Mouse (Mus musculus) hindbrain, embryonic 12.5 days (tissue): ENCODE results near the gene Fam241a. TPM values are rescaled to one million over a fixed set of nuclear protein-coding genes. Genes with fewer than 3 reads are reported as not detected.

Experiments
- ATAC-seq: fragments of 200-750 bp; cut with Nextera tagmentation; 2 replicates; pipeline ENCODE4 v1.8.0; 2017; ENCODE audit warnings: moderate TSS enrichment; ENCODE audit not compliant: low FRiP score
- H3K27ac ChIP-seq: fragments of 300-500 bp; sonication (generic); 2 replicates; pipeline ENCODE4 v1.5.1; 2016; ENCODE audit warnings: mild to moderate bottlenecking
- H3K27me3 ChIP-seq: fragments of 300-500 bp; sonication (generic); 2 replicates; pipeline ENCODE4 v1.6.1; 2016; ENCODE audit warnings: mild to moderate bottlenecking
- H3K36me3 ChIP-seq: fragments of 300-500 bp; sonication (generic); 2 replicates; pipeline ENCODE4 v1.6.1; 2016; ENCODE audit warnings: mild to moderate bottlenecking
- H3K4me1 ChIP-seq: fragments of 300-500 bp; sonication (generic); 2 replicates; pipeline ENCODE4 v1.6.1; 2016
- H3K4me2 ChIP-seq: fragments of 300-500 bp; sonication (generic); replicated peaks from 2 replicates; pipeline ENCODE4 v1.6.1; 2016; ENCODE audit warnings: mild to moderate bottlenecking
- H3K4me3 ChIP-seq: fragments of 300-500 bp; sonication (generic); 2 replicates; pipeline ENCODE4 v1.5.1; 2016; ENCODE audit warnings: mild to moderate bottlenecking
- H3K9ac ChIP-seq: fragments of 300-500 bp; sonication (generic); 2 replicates; pipeline ENCODE4 v1.6.1; 2016; ENCODE audit warnings: mild to moderate bottlenecking, moderate library complexity
- H3K9me3 ChIP-seq: fragments of 300-500 bp; sonication (generic); replicated peaks from 2 replicates; pipeline ENCODE4 v1.6.1; 2016; ENCODE audit warnings: mild to moderate bottlenecking
- WGBS: fragments of 180-500 bp; shearing (Covaris S2); methylation state at CpG from one replicate; pipeline ENCODE4 v1.1.7; 2016; 5-methylcytosine and 5-hydroxymethylcytosine counted together
- polyA plus RNA-seq: library from polyadenylated mRNA; unstranded; fragments of >200 nt; fragmentation: Nextera tagmentation; extraction: Ambion mirVana; gene quantifications from 2 replicates; pipeline ENCODE4 v1.2.1, GENCODE M21; 2016

Gene Fam241a
- polyA plus RNA-seq = 12.0 and 12.7 TPM in 2 replicates

DNA sequence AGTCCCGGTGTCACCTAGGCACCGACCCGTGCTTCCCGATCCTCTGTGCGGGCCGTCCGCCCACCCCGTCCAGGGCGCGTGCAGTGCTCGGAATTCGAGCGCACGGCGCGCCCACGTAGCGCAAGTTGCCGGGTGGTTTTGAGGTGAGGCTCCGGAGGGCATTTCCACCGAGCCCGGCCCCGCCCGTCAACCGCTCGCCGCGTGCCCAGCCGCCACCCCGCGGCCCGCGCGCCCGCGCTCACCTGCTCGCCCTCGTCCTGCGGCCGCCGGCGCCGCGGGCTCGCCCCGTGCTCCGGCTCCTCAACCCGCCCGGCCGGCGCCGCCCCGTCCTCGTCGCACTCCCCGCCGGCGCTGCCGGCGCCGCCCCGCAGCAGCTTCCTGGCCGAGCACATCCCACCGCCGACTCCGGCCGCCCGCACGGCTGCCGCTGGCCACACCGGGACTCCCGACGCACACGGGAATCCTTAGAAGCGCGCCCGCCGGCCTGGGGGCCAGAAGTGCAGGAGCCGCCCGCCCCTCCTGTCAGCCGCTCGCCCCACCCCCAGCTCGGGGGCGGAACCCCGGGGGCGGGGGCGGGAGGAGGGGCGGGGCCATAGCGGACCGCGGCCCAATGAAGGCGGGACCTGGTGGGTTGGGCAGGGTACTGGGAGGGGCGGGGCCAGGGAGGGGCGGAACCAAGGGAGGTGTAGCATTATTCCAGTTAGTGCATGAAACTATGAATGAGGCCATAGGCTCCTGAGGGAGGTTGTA lies at the start of gene Fam241a:
Fam241a (minus strand) TSS at position 533 of the 750 bp plus-strand sequence.
- Histone ChIP-seq H3K4me3 (peak within 1 kb of the TSS; percentile 79), H3K4me1 (no peaks in the 10 kb centered on the region), H3K9me3 (no peaks in the 10 kb centered on the region), H3K36me3 (no peaks in the 10 kb centered on the region), H3K4me2 (peak within 1 kb of the TSS; percentile 75), H3K9ac (peak within 1 kb of the TSS; percentile 75), H3K27ac (peak within 1 kb of the TSS; percentile 66), H3K27me3 (peaks cover 14% of the 10 kb centered on the region)
- under 1% methylated on average over 88 of the region's 94 CpGs for WGBS
- ATAC-seq = peak; percentile 97

DNA sequence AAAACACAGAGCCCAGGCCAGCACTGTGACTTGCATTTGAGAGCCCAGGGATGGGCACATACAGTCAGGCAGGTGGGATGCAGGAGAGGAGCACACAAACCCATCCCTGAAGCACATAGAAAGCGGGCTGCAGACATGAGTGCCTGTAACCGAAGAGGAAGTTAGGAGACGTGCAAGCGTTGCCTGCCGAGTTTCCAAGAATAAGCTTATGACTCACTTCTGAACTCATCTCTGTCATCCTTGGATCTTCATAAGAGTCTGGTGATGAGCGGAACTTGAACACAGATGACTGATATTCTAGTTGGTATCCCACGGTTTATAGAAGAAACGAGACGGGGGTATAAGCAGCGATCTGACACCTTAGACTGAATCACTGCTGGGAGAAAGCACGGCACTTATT lies 36.3 kb upstream of the Fam241a start:
- H3K27me3 ChIP-seq = no peaks in the 10 kb centered on the region
- ATAC-seq = no peak
- no peak overlapping the region for H3K9ac ChIP-seq
- no peak overlapping the region for H3K27ac ChIP-seq
- 0 out of 2 replicates have a peak, but pooled peaks cover 3% of the 10 kb centered on the region for H3K9me3 ChIP-seq
- no peak overlapping the region for H3K4me3 ChIP-seq
- H3K36me3 ChIP-seq = no peaks in the 10 kb centered on the region
- WGBS = 92% methylated on average over 11 of the region's 11 CpGs
- H3K4me1 ChIP-seq = no peaks in the 10 kb centered on the region
- no peak overlapping the region for H3K4me2 ChIP-seq

DNA sequence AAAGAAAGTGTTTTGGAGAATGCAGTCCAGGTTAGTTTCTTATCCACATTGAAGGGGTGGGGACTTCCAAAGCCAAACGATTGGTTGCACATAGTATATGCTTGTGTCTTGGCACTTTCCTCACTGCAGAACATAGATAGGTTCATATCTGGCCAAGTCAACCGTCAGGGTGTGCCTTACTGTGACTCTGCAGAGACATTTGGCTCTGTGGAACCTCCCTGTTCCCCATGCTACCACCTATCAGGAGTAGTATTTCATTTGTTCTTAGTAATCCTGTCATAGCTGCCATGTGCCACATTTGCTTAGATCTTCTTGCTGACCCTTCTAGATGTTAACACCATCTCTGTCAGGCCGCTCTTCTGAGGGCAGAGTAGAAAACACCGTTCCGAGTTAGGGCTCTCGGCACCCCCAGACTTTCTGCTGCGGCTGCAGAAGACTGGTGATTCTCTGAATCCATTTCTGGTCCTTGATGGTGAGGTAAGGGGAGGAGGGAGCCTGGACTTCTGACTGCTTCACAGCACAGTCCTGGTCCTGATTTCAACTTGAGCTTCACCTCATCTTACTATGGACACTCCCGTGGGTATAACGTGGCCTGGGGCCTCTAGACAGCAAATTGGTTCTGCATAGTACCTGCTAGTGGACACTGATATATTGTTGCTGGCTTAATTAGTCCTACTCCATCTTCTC lies 34.3 kb upstream of the Fam241a start:
- Histone ChIP-seq H3K36me3 (no peaks in the 10 kb centered on the region), H3K27ac (no peak overlapping the region), H3K4me3 (no peak overlapping the region), H3K4me2 (no peak overlapping the region), H3K9ac (no peak overlapping the region), H3K9me3 (no peaks in the 10 kb centered on the region), H3K27me3 (no peaks in the 10 kb centered on the region), H3K4me1 (no peaks in the 10 kb centered on the region)
- ATAC-seq = no peak
- WGBS = 86% methylated on average over 9 of the region's 9 CpGs

DNA sequence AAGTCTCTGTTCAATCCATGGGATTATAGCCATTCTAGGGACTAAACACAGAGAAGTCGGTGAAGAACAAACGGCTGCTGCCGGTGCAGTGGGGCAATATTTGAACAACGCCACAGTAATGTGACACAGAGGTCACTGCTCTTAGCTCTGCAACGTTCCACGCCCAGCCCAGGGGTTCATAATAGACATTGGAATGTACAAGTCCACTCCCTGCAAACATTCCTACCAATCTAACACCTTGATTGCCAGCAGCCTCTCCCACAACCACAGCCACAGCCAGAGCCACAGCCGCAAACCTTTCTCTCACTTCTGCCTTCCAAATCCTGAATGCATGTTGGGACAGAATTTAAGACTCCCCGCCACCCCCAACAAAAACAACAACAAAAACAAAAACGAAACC lies 33.8 kb upstream of the Fam241a start:
- Histone ChIP-seq H3K27ac (no peak overlapping the region), H3K9ac (no peak overlapping the region), H3K9me3 (no peaks in the 10 kb centered on the region), H3K4me3 (no peak overlapping the region), H3K4me2 (no peak overlapping the region), H3K27me3 (no peaks in the 10 kb centered on the region), H3K4me1 (no peaks in the 10 kb centered on the region), H3K36me3 (no peaks in the 10 kb centered on the region)
- ATAC-seq = no peak
- 75% methylated on average over 9 of the region's 9 CpGs for WGBS

DNA sequence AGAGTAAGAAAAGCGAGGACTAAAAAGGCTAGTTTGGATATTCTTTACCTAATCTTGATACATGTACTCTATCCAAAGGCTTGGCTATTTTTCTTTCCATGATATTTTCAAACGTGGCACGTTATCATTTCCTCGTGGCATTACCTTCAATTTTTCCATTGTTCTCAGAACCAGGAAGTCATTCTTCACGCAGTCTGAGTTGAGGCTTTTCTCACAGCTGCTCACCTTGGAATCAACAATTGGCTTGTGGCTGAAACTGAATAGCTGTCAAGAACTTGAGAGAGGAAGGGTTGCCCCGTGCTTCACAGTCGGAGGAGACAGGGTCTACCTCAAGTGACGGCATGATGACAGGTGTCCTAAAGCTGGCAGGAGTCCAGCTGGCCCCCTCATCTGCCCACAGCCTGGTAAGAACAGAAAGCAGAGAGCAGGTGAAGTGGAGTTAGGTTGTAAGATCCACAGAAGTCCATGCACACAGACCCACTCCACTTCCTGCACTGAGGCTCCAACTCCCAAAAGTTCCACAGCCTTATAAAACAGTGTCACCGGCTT lies 30.6 kb upstream of the Fam241a start:
- H3K4me1 ChIP-seq = no peaks in the 10 kb centered on the region
- no peaks in the 10 kb centered on the region for H3K9me3 ChIP-seq
- no peaks in the 10 kb centered on the region for H3K27me3 ChIP-seq
- no peak overlapping the region for H3K9ac ChIP-seq
- 71% methylated on average over 9 of the region's 9 CpGs for WGBS
- ATAC-seq = no peak
- H3K4me2 ChIP-seq = no peak overlapping the region
- no peak overlapping the region for H3K27ac ChIP-seq
- H3K4me3 ChIP-seq = no peak overlapping the region
- no peaks in the 10 kb centered on the region for H3K36me3 ChIP-seq

DNA sequence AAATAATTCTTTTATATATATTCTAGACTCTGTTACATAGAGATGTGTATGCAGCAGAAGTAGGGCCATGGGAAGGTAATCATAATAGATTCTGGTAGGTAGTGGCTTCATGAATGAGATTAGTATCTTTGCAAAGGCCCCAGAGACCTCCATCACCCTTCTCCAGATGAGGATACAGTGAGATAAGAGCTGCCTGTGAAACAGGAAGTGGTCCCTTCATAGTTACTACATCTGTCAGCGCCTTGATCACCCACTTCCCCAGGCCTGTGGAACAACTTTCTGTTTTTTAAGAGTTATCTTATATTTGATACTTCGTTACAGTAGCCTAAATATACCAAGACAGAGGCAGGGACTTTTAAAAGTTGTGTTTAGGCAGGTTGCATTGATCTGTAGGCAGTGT lies 28.3 kb upstream of the Fam241a start:
- 80% methylated on average over 2 of the region's 2 CpGs for WGBS

DNA sequence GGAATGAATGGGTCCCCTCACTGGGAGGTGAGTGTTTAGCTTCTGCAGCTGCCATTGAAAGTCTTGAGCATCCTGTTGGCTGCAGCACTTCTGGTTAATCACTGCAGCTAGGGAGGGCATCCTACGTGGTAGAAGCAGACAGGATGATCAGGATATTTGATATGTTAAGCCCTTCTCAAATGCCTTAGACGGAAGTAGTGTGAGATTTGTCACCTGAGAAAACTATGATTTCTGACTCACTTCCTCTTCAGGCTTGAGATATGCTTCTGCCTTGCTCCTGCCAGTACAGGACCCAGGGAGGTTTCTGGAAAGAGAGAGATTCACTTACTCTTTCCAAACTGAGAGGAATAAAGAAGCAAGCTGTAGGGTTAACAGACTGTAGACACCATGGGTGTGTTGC lies 27.1 kb upstream of the Fam241a start:
- Histone ChIP-seq H3K9me3 (no peaks in the 10 kb centered on the region), H3K4me1 (no peaks in the 10 kb centered on the region), H3K27me3 (no peaks in the 10 kb centered on the region), H3K9ac (no peak overlapping the region), H3K4me3 (no peak overlapping the region), H3K4me2 (no peak overlapping the region), H3K27ac (no peak overlapping the region), H3K36me3 (no peaks in the 10 kb centered on the region)
- no peak for ATAC-seq
- WGBS = 75% methylated on average over 2 of the region's 2 CpGs

More for the DNA sequence above, 28.3 kb upstream of the Fam241a start:
- H3K4me1 ChIP-seq = no peaks in the 10 kb centered on the region
- no peaks in the 10 kb centered on the region for H3K27me3 ChIP-seq
- H3K9ac ChIP-seq = no peak overlapping the region
- ATAC-seq = no peak
- no peaks in the 10 kb centered on the region for H3K36me3 ChIP-seq
- H3K9me3 ChIP-seq = no peaks in the 10 kb centered on the region
- no peak overlapping the region for H3K4me2 ChIP-seq
- no peak overlapping the region for H3K4me3 ChIP-seq
- no peak overlapping the region for H3K27ac ChIP-seq

DNA sequence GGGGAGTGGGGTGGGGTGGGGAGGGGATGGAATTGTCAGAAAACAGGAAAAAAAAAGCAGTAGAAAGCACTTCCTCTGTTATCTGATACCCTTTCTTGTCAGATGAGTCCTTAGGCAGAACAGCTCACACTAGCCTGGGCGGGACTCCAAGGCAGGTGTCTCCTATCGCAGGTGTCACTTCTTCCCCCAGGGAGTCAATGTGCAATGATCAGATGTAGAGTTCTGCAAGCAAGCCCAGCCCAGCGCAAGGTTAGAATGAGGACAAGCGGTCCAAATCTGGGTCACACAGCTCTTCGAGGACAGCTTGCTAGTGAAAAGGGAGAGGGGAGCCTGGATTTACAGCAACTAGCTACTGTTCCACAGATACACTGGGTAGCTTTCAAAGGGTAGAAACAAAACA lies 26.0 kb upstream of the Fam241a start:
- Histone ChIP-seq H3K27ac (no peak overlapping the region), H3K9ac (no peak overlapping the region), H3K36me3 (no peaks in the 10 kb centered on the region), H3K27me3 (no peaks in the 10 kb centered on the region), H3K4me3 (no peak overlapping the region), H3K4me1 (no peaks in the 10 kb centered on the region), H3K4me2 (no peak overlapping the region), H3K9me3 (no peaks in the 10 kb centered on the region)
- 82% methylated on average over 5 of the region's 5 CpGs for WGBS
- no peak for ATAC-seq

DNA sequence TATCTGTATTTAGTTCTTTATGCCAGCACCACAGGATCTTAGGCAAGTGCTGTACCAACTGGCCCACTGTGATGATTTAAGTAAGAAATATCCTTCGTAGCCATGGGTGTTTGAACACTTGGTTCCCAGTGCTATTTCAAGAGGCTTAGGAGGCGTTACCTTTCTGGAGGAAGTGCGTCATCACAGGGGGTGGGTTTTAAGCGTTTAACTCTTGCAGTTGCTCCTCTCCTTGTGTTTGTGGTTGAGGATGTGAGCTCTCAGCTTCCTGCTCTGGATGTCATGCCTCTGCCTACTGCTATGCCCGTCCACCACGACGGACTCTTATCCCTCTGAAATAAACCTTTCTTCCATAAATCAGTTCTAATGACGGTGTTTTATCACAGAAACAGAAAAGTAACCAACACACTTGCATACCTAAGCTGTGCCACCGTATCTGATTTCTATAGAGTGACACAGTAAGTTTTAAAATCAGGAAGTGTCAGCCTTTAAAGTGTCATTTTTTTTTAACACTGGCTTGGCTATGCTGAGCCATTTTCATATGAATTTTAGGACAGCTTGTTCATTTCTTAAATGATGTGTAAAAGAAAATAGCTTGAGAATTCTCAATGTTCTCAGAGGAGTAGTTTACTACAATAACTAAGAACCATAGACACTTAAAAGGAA lies 22.0 kb upstream of the Fam241a start:
- Histone ChIP-seq H3K4me2 (no peak overlapping the region), H3K4me1 (no peaks in the 10 kb centered on the region), H3K36me3 (no peaks in the 10 kb centered on the region), H3K4me3 (no peak overlapping the region), H3K9ac (no peak overlapping the region), H3K27ac (no peak overlapping the region), H3K27me3 (no peaks in the 10 kb centered on the region), H3K9me3 (no peaks in the 10 kb centered on the region)
- ATAC-seq = no peak
- 86% methylated on average over 9 of the region's 9 CpGs for WGBS

DNA sequence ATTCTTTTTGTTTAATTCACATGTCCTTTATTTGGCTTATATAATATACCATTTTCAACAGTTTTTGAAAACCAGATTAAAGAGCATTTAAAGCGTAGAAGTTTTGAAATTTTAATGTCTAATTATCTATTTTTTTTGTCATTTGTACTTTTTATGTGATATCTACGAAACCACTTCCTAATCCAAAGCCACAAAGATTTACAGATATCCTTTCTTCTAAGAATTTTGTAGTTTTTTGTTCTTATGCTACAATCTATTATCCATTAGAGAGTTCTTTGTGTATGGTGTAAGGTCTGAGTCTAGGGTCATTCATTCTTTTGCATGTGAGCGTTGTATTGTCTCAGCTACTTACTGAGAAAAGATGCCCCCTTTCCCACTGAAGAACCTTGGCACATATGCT lies 21.4 kb upstream of the Fam241a start:
- Histone ChIP-seq H3K4me2 (no peak overlapping the region), H3K36me3 (no peaks in the 10 kb centered on the region), H3K27me3 (no peaks in the 10 kb centered on the region), H3K4me3 (no peak overlapping the region), H3K4me1 (no peaks in the 10 kb centered on the region), H3K9ac (no peak overlapping the region), H3K27ac (no peak overlapping the region), H3K9me3 (no peaks in the 10 kb centered on the region)
- ATAC-seq = no peak
- 89% methylated on average over 3 of the region's 3 CpGs for WGBS

DNA sequence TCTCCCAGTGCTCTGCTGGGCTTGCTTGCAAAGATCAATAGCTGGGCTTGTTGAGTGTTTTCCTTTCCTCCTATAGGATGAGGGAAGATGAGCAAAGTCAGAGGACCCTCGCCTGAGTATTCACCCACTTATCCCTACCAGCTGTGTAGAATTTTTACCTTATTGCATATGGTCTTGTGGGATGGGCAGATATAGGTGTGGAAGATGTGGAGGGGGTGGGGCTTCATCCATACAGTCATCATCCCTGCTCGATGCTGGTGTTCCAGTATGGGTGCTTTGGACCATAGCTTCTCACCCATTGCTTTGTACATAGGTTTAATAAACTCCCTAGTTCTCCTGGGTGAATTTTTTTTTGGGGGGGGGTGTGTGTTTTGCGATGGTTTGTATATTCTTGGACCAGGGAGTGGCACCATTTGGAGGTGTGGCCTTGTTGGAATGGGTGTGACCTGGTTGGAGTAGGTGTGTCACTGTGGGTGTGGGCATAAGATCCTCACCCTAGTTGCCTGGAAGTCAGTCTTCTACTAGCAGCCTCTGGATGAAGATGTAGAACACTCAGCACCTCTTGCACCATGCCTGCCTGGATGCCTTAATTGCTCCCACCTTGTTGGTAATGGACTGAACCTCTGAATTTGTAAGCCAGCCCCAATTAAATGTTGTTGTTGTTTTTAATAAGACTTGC lies 19.7 kb upstream of the Fam241a start:
- no peaks in the 10 kb centered on the region for H3K4me1 ChIP-seq
- no peaks in the 10 kb centered on the region for H3K36me3 ChIP-seq
- H3K27ac ChIP-seq = no peak overlapping the region
- no peak overlapping the region for H3K4me3 ChIP-seq
- H3K9me3 ChIP-seq = no peaks in the 10 kb centered on the region
- WGBS = 86% methylated on average over 3 of the region's 3 CpGs
- no peak overlapping the region for H3K4me2 ChIP-seq
- no peak for ATAC-seq
- no peak overlapping the region for H3K9ac ChIP-seq
- H3K27me3 ChIP-seq = no peaks in the 10 kb centered on the region
